In the genomic region with DNA sequence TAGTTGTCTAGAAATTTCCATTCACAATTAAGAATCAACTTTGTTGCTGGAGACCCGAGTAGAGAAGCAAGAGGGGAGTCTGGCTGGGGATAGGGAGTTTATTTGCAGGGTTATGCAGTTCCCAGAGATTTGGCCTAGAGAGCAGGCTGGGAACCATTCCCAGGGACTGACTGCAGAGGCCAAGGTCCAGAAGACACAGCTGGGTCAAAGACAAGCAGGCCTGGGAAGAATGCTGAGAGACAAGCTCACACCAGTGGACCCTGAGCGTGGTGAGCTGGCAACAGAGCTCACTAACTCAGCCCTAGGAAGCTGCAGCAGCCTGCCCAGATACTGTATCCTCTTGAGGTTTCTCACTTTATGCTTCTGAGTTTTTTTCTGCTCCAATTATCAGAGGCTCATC, we compare ENCODE assay signal across 12 mouse cellular contexts.
A peak's percentile ranks its signal among the peaks of the same experiment; 100 is the strongest.
DNase-seq lines count a peak whose midpoint lies in the region; ATAC-seq and TF ChIP-seq lines count a peak whose summit lies in the region.
"Had no signal": no experiment of that assay in that cellular context is flagged by ENCODE, and none has a peak within 500 bp of the region (broad histone marks: within the 10 kb centered on the region; RNA-seq: fewer than 3 reads in every experiment).

No protein-coding gene starts in this region.

- TF ChIP-seq CTCF in cerebellum, adult 2 months (IDR thresholded peaks at IDR 0.05; ENCODE audit: borderline replicate concordance, insufficient read depth, low read depth, low read length): no peak

- no peaks in the 10 kb centered on the region for H3K4me1 ChIP-seq in cerebellum, adult 2 months (ENCODE audit: control insufficient read depth, insufficient read depth, low read length)
- H3K4me1 ChIP-seq: embryonic facial prominence, embryonic 15.5 days; limb, embryonic 13.5 days had no signal

- H3K27me3 ChIP-seq in cerebellum, adult 2 months (ENCODE audit: control insufficient read depth, insufficient read depth, low read length): no peaks in the 10 kb centered on the region
- H3K27me3 ChIP-seq: embryonic facial prominence, embryonic 15.5 days; limb, embryonic 13.5 days; megakaryocyte, embryonic 14.5 days had no signal

- H3K27ac ChIP-seq in cerebellum, adult 2 months (ENCODE audit: insufficient read depth, low read length): no peak overlapping the region
- H3K27ac ChIP-seq: embryonic facial prominence, embryonic 15.5 days; limb, embryonic 13.5 days had no signal

- 20% methylated on average over 2 of the region's 2 CpGs for WGBS in cerebellum, adult 2 months

- peak; percentile 9 to 24 for DNase-seq in cerebellum, adult 2 months
- DNase-seq in cerebellum, adult 11-12 months: no peak
- peak; percentile 4 for DNase-seq in urinary bladder, postnatal 25 days (ENCODE audit: low spot score)
- no peak for DNase-seq in urinary bladder, postnatal 10 days (ENCODE audit: low spot score)
- peak; percentile 75 for DNase-seq in kidney, postnatal 14 days
- DNase-seq in adipocyte (ENCODE audit: low spot score): no peak
- no peak for DNase-seq in left cerebral cortex, postnatal 10 days (ENCODE audit: extremely low spot score in 1 of 2, low spot score in 2 of 2)

- intact Hi-C loops in left cerebral cortex, postnatal 10 days (cut with DNase I): no loop called here

- no peak for ATAC-seq in erythroid progenitor cell, adult 5-6 weeks (replicated peaks; ENCODE audit: low FRiP score, poor library complexity, severe bottlenecking)
- ATAC-seq: intestine, embryonic 16.5 days had no signal

- TF ChIP-seq POLR2A in cerebellum, adult 2 months (IDR thresholded peaks at IDR 0.05; ENCODE audit: borderline replicate concordance, insufficient read depth, low read length): no peak

- H3K4me3 ChIP-seq in cerebellum, adult 2 months (replicated peaks; ENCODE audit: insufficient read depth, low read depth, low read length): no peak overlapping the region
- H3K4me3 ChIP-seq: embryonic facial prominence, embryonic 15.5 days; limb, embryonic 13.5 days; megakaryocyte, embryonic 14.5 days had no signal

Comparison
In these comparisons a context has a peak if more than half of its experiments do, and no peak if none do; other contexts are left out.
1. DNase-seq: peak in cerebellum, adult 2 months (2 of 2), urinary bladder, postnatal 25 days (single experiment) and kidney, postnatal 14 days (single experiment); none in cerebellum, adult 11-12 months (single experiment), urinary bladder, postnatal 10 days (single experiment), adipocyte (single experiment) and left cerebral cortex, postnatal 10 days (0 of 2).